Mouse (Mus musculus) heart, postnatal 25 days (tissue): Measurements from ENCODE around the gene Sik2. TPM values are rescaled to one million over a fixed set of nuclear protein-coding genes. Genes with fewer than 3 reads are reported as not detected.

Source experiments
- DNase-seq: peaks from one replicate; pipeline ENCODE4 v3.0.0; 2022; ENCODE audit warnings: low spot score
- intact Hi-C: fragments of 180-260 bp; cut with DNase I; formaldehyde crosslinking; loops from one replicate; pipeline ENCODE4 v1.15.1; 2025
- total RNA-seq, 2 experiments: library from RNA; stranded (reverse); gene quantifications; 2 replicates each; pipeline ENCODE4 v1.2.3; 2021

The Sik2 gene
- total RNA-seq, 2 experiments from 2014 or later, result 22.1 to 25.3 TPM

DNA sequence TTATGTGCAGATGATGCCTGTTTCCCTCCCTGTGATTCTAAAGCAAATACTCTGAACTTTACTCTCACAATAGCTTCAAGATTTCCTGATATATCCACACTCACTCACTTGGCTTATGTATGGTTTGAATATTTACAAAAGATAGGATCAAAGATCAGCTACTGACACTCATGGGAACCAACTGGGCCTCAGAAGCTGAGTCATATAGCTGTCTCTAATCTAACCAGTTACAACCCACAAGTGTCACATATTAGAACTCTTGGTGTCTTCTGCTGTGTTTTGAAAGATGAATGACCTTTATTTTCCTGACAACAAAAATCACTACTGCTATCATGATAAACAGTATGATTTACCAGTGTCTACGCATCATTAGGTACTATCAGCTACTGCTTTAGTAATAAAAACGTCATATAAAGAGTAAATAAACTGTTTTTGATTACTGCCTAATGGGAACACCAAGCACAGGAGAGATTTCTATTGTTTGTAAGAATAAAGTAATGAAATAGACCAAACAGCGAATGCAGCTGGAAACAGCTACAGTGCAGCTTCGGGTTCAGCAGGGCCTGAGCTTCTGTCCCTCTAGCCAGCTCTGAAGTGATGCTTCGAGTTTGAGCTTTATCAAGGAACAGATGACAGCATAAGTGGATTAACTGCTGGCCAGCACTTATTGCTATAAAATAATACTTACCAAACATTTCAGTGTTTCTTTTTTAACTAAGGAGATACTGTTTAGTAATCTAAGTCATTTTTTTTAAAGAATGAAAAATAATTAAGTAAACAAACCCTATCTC is 86.3 kb downstream of the Sik2 start:
- intact Hi-C loops, result no loop called here
- DNase-seq, result no peak

GRCm38 (mm10) chr9:50920933-50921895 is 87.7 kb downstream of the Sik2 start:
- intact Hi-C loops, result no loop called here
- no peak for DNase-seq

GRCm38 (mm10) chr9:50919554-50919953 is 89.3 kb downstream of the Sik2 start:
- intact Hi-C loops, result no loop called here
- DNase-seq, result no peak

DNA sequence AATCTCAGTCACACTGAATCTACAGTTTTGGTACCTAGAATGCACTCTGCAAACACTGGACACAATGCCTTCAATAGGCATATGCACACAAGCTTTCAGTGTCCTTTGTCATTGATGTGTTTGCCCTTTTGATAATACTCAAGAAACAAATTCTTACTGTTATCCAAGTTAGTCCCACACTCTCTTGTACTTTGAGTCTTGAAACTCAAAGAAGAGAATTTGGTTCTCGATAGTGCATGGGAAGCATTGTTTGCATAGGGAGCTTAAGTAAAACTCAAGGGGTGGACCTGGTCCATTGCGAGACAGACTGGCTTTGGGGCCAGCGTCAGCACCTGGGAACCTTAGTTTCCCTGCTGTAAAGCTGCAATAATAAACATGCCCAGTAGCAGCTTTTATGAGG is 90.7 kb downstream of the Sik2 start:
- intact Hi-C loops, result no loop called here
- no peak for DNase-seq

GRCm38 (mm10) chr9:50911861-50912515 is 96.9 kb downstream of the Sik2 start:
- DNase-seq, result no peak
- intact Hi-C loops, result no loop called here

DNA sequence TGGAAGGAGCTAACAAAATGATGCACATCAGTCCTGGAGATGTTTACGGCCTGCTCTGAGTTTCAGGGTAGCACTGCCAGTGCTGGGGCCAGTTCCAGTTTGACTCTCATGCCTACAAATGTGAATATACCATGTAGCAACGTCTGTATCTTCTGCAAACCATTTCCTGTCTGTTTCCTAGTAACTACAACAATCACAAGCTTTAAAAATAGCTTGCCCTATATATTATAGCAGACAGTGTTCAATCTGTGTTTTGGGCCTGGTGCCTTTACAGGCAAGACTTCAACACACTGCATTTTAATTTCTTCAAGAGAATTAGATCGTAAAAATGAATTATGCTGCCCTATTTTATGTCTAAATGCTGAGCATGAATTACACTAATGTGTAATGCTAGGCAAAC is 103.6 kb downstream of the Sik2 start:
- intact Hi-C loops, result no loop called here
- no peak for DNase-seq

- DNase-seq, result no peak
- intact Hi-C loops, result no loop called here
These were observed 104.6 kb downstream of the Sik2 start for GRCm38 (mm10) chr9:50904196-50904847.

GRCm38 (mm10) chr9:50900026-50900920 is 108.6 kb downstream of the Sik2 start:
- intact Hi-C loops, result no loop called here
- no peak for DNase-seq

DNA sequence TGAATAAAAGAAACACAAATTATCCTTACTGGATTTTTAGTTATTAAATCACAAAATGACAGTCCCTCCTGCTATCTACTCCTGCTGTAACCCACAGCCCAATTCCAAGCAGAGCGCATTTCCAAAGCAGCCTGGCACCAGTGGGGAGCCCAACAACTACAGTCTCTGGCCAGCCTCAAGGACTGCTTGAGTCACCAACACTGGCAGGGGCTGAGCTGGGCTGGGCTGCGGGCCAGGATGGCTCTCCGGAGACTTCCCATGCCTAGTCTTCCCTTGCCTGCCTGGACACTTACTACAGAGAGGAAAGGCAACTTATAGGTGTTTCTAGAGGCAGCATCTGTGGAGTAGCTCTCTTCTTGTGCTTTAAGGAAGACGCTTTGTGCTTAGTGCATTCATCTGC is 115.2 kb downstream of the Sik2 start:
- intact Hi-C loops, result no loop called here
- DNase-seq, result peak; percentile 56

DNA sequence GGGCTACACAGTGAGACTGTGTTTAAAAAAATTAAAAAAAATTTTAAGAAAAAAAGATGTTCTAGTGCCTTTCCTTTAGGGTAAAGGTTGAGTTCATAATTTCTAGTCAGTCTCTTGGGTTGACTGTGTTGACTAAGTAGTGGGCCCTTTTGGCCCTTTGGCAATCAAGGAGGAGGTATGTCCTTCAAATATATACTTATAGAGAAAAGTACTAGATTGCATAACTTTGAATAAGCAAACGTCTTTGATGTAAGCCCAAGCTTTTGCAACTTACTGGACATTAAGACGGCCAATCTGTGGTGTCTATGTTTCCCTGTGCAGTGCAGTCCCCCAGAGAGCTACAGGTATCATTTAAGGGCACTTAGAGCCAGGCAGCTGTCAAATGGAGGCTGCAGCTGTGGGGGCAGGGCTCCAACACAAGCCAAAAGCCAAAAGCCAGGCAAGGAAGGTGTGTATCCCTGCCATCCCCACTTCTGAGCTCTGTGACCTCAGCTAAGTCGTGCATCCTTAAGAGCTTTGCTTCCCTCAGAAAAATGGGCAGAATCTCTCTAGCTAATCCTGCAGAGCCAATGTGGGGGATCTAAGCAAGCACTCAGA is 118.3 kb downstream of the Sik2 start:
- DNase-seq, result no peak
- intact Hi-C loops, result no loop called here

DNA sequence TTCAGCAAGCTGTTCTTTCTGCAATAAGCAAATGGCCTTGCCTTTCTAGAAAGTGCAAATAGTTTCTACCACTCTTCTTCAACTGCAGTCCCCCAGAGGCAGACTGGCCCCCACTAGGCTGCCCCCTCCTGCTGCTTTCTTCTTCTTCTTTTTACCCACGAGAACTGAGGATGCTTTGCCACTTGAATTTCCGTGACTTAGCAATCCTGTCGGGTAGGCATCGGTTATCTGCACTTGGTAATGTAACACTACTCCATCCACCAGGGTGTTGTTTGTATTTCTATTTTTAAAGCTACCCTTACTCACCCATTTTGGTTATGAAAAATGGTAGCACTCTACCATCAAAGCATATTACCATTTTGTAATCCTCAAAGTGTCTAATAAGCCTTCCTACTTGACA is 118.9 kb downstream of the Sik2 start:
- no peak for DNase-seq
- intact Hi-C loops, result no loop called here

GRCm38 (mm10) chr9:50889211-50889610 is 119.7 kb downstream of the Sik2 start:
- intact Hi-C loops, result no loop called here
- no peak for DNase-seq

- intact Hi-C loops, result no loop called here
- DNase-seq, result no peak
These were observed 121.5 kb downstream of the Sik2 start for GRCm38 (mm10) chr9:50887351-50887750.

DNA sequence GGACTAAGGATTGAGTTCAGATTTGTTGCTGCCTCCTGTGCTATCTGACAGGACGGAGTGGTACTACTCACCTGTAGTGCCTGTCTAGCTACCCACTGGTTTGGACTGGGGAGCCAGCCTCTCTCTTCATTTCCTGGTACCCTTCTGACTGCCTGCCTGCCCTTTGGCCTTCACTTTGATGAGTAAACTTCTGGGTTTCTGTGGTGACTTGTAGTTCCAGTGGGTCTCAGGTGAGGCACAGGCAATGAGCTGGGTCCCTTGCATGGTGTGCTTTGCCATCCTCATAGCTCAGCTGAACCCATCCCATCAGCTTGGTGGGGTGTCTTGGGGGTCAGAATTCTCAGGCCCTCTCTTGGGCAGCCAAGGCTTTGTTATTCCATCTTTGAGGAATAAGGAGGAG is 122.0 kb downstream of the Sik2 start:
- DNase-seq, result no peak
- intact Hi-C loops, result no loop called here

GRCm38 (mm10) chr9:50885600-50885987 is 123.3 kb downstream of the Sik2 start:
- intact Hi-C loops, result loop anchor here (2.0 kb wide), 1 partner anchor 29 kb away; no protein-coding TSS in a partner anchor
- no peak for DNase-seq

DNA sequence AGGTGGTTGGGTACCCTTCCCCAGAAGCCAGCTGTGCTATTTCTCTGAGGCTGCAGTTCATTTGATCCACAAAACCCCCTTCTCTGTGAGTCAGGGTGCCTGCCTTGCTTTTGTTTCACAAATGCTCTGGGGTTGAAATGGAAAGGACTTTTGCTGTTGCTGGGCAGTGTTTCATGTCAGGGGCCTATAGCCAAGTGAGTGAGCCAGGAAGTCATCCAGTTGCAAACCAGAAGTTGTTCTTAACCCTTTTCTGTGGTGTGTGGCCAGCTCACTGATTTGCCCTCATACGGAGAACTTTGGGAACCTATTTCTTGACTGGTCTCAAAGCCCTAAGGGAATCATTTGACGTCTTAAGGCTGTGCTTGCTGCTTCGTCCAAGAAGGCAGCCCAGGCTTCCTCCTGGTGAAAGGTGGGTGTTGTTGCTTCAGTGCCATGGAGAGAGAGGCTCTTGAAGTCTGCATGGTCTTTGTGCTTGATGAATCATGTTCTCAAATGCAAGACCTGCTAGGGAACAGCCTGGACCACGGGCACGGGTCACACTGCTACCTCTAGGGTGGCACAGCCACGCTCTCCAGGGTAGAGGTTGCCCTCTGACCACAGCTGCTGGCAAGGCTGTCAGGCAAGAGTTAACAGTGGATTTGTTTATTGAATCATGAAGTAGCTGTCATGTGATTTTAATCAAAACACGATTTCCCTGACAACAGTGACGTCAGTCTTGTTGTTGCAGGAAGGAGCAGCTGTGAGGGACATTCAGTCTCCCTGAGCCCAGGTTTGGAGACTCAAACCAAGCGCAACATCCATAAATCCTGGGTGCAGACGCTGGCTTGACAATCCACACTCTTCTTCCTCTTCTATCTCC is 123.9 kb downstream of the Sik2 start:
- peak; percentile 58 for DNase-seq
- intact Hi-C loops, result loop anchor here (2.0 kb wide), 1 partner anchor 28 kb away; no protein-coding TSS in a partner anchor

- DNase-seq, result no peak
- intact Hi-C loops, result loop anchor here (2.0 kb wide), 1 partner anchor 27 kb away; no protein-coding TSS in a partner anchor
These were observed 124.8 kb downstream of the Sik2 start for GRCm38 (mm10) chr9:50884093-50884492.

GRCm38 (mm10) chr9:50882183-50882582 is 126.7 kb downstream of the Sik2 start:
- DNase-seq, result no peak
- intact Hi-C loops, result no loop called here
